Mouse (Mus musculus) CH12.LX (cell line): ENCODE results near the gene Nbr1. TPM values are rescaled to one million over a fixed set of nuclear protein-coding genes. Genes with fewer than 3 reads are reported as not detected.

Experiments
- DNase-seq: peaks from one replicate; pipeline ENCODE4 v3.0.0-alpha.2; 2013; ENCODE audit errors: extremely low read depth
- H3K27ac ChIP-seq: 2 replicates; pipeline ENCODE4 v1.5.1; 2012; ENCODE audit warnings: low read depth, mild to moderate bottlenecking, control low read depth, moderate library complexity; ENCODE audit not compliant: insufficient read depth
- H3K27me3 ChIP-seq: replicated peaks from 2 replicates; pipeline ENCODE3; 2012; ENCODE audit warnings: inconsistent platforms
- H3K36me3 ChIP-seq, 2 experiments: replicated peaks in 1 of 2; 2 replicates each; pipeline versions ENCODE3 to v1.6.1; 2012; ENCODE audit warnings: inconsistent platforms in 1 of 2, low read length in 1 of 2, mild to moderate bottlenecking in 1 of 2, mixed read lengths in 1 of 2, moderate library complexity in 1 of 2; ENCODE audit not compliant: control insufficient read depth in 1 of 2, insufficient read depth in 1 of 2
- H3K4me1 ChIP-seq, 2 experiments: 2 replicates each; pipeline ENCODE4 v1.6.1; 2012; ENCODE audit warnings: inconsistent platforms in 1 of 2, moderate library complexity in 1 of 2; ENCODE audit not compliant: insufficient read depth in 2 of 2, control insufficient read depth in 1 of 2
- H3K4me2 ChIP-seq: 2 replicates; pipeline ENCODE4 v1.6.1; 2012; ENCODE audit warnings: low read depth, mild to moderate bottlenecking, control low read depth; ENCODE audit not compliant: poor library complexity, insufficient read depth, severe bottlenecking
- H3K4me3 ChIP-seq, 3 experiments: fragments of 150-350 bp in 1 of 3; sonication (generic) in 1 of 3; replicated peaks in 1 of 3; 2 replicates each; pipeline versions ENCODE3 to v1.5.1; 2011 to 2012; ENCODE audit warnings: low read depth in 2 of 3, low read length in 2 of 3, mild to moderate bottlenecking in 2 of 3, moderate library complexity in 2 of 3, control low read depth in 1 of 3, improper control_type of control experiment in 1 of 3, inconsistent platforms in 1 of 3, mixed read lengths in 1 of 3; ENCODE audit not compliant: poor library complexity in 1 of 3
- H3K79me2 ChIP-seq: replicated peaks from 2 replicates; pipeline ENCODE4 v1.6.1; 2012; ENCODE audit warnings: mild to moderate bottlenecking, moderate library complexity; ENCODE audit not compliant: control insufficient read depth, poor library complexity, insufficient read depth, severe bottlenecking; ENCODE audit errors: extremely low read depth
- H3K9ac ChIP-seq: 2 replicates; pipeline ENCODE4 v1.6.1; 2012; ENCODE audit warnings: low read depth, mild to moderate bottlenecking, control low read depth, moderate library complexity; ENCODE audit not compliant: insufficient read depth
- H3K9me3 ChIP-seq: replicated peaks from 2 replicates; pipeline ENCODE3; 2012; ENCODE audit warnings: low read length, inconsistent platforms, mixed read lengths
- CTCF ChIP-seq, 2 experiments: IDR thresholded peaks in 1 of 2; conservative IDR thresholded peaks in 1 of 2; 2 replicates each; pipeline ENCODE4 v1.5.1; 2011 to 2012; ENCODE audit warnings: low read depth in 2 of 2, low read length in 2 of 2, improper control_type of control experiment in 1 of 2, inconsistent platforms in 1 of 2, mild to moderate bottlenecking in 1 of 2, moderate library complexity in 1 of 2
- ELF1 ChIP-seq: IDR thresholded peaks from 2 replicates; pipeline ENCODE4 v1.6.1; 2014; ENCODE audit warnings: low read depth, mild to moderate bottlenecking, inconsistent platforms, low read length, improper control_type of control experiment
- EP300 ChIP-seq: IDR thresholded peaks from 2 replicates; pipeline ENCODE4 v1.6.1; 2011; ENCODE audit warnings: low read length, improper control_type of control experiment
- GABPA ChIP-seq: IDR thresholded peaks from 2 replicates; pipeline ENCODE4 v1.6.1; 2012; ENCODE audit warnings: low read depth, low read length, improper control_type of control experiment, inconsistent platforms; ENCODE audit not compliant: insufficient replicate concordance
- HCFC1 ChIP-seq: IDR thresholded peaks from 2 replicates; pipeline ENCODE4 v1.6.1; 2012; ENCODE audit warnings: low read depth, mild to moderate bottlenecking, inconsistent platforms, low read length, improper control_type of control experiment
- IRF4 ChIP-seq: IDR thresholded peaks from 2 replicates; pipeline ENCODE4 v1.6.1; 2014; ENCODE audit warnings: low read depth, mild to moderate bottlenecking, inconsistent platforms, low read length, improper control_type of control experiment
- KAT2A ChIP-seq: IDR thresholded peaks from 2 replicates; pipeline ENCODE4 v1.6.1; 2012; ENCODE audit warnings: low read length, improper control_type of control experiment, inconsistent platforms; ENCODE audit not compliant: insufficient replicate concordance
- MAZ ChIP-seq: IDR thresholded peaks from 2 replicates; pipeline ENCODE4 v1.6.1; 2012; ENCODE audit warnings: low read depth, mild to moderate bottlenecking, inconsistent platforms, low read length, improper control_type of control experiment, moderate library complexity
- MXI1 ChIP-seq: IDR thresholded peaks from 2 replicates; pipeline ENCODE4 v1.6.1; 2011; ENCODE audit warnings: mild to moderate bottlenecking, low read depth, low read length, improper control_type of control experiment
- NELFE ChIP-seq: IDR thresholded peaks from 2 replicates; pipeline ENCODE4 v1.6.1; 2011; ENCODE audit warnings: low read depth, low read length, improper control_type of control experiment
- NRF1 ChIP-seq: IDR thresholded peaks from 2 replicates; pipeline ENCODE4 v1.6.1; 2014; ENCODE audit warnings: low read depth, mild to moderate bottlenecking, inconsistent platforms, low read length, improper control_type of control experiment, moderate library complexity
- RCOR1 ChIP-seq: conservative IDR thresholded peaks from 2 replicates; pipeline ENCODE4 v1.6.1; 2012; ENCODE audit warnings: low read depth, mild to moderate bottlenecking, inconsistent platforms, low read length, improper control_type of control experiment
- SIN3A ChIP-seq: IDR thresholded peaks from 2 replicates; pipeline ENCODE4 v1.6.1; 2012; ENCODE audit warnings: low read length, improper control_type of control experiment, inconsistent platforms
- TCF12 ChIP-seq: IDR thresholded peaks from 2 replicates; pipeline ENCODE4 v1.6.1; 2014; ENCODE audit warnings: low read depth, mild to moderate bottlenecking, inconsistent platforms, low read length, improper control_type of control experiment
- UBTF ChIP-seq: IDR thresholded peaks from 2 replicates; pipeline ENCODE4 v1.6.1; 2012; ENCODE audit warnings: low read depth, mild to moderate bottlenecking, inconsistent platforms, low read length, improper control_type of control experiment, moderate library complexity
- USF2 ChIP-seq: conservative IDR thresholded peaks from 2 replicates; pipeline ENCODE4 v1.6.1; 2011; ENCODE audit warnings: low read depth, low read length, improper control_type of control experiment
- ZKSCAN1 ChIP-seq: IDR thresholded peaks from 2 replicates; pipeline ENCODE4 v1.6.1; 2012; ENCODE audit warnings: low read depth, inconsistent platforms, low read length, improper control_type of control experiment, borderline replicate concordance
- ZNF384 ChIP-seq: IDR thresholded peaks from 2 replicates; pipeline ENCODE4 v1.6.1; 2012; ENCODE audit warnings: low read depth, low read length, improper control_type of control experiment, inconsistent platforms
- dilution Hi-C: fragments of 300-500 bp; cut with MboI; formaldehyde crosslinking; loops from 2 replicates; pipeline ENCODE4 v1.14.3; 2020; ENCODE audit warnings: low sequenced_read_pairs; ENCODE audit not compliant: extremely low pct_unique_long_range_greater_than_20kb, extremely low pct_ligation_motif_present
- in situ Hi-C: fragments of 300-500 bp; cut with MboI; formaldehyde crosslinking; loops from 3 replicates; pipeline ENCODE4 v1.14.3; 2019; ENCODE audit warnings: low sequenced_read_pairs, low pct_ligation_motif_present, low pct_unique_long_range_greater_than_20kb, mixed read lengths
- polyA plus RNA-seq: library from polyadenylated mRNA; unstranded; fragments of >175 nt; gene quantifications from 2 replicates; pipeline ENCODE4 v1.2.1, GENCODE M21; 2012; ENCODE audit warnings: low read depth; ENCODE audit not compliant: insufficient read length
- total RNA-seq, 2 experiments: library from RNA; depleted of rRNA; stranded (reverse); fragments of 300-350 nt in 1 of 2; fragments of >200 nt in 1 of 2; gene quantifications; 2 replicates each; pipeline ENCODE4 v1.2.3; 2012 to 2014

Gene Nbr1
- total and polyA plus RNA-seq, 3 experiments = 44.8 to 52.2 (median 48.3) TPM

DNA sequence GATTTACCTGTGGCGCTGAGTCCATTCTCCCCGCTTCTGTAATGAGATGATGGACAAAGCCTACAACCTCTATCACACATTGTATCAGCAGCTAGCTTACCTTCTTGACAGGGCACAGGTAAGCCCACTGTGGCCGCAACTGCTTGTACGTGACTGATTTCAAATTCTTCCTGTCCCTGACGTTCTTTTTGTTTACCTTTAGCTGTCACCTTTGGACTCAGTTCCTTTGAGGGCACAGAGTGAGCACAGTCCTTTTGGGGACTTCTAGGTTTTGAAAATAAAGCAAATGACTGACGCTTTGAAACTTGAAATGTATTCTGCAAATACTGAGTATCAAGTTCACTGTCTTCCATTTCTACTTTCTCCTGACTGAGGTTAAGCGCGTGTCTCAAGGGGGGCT lies 27.5 kb upstream of the Nbr1 start:
- Histone ChIP-seq H3K4me3 (no peak overlapping the region), H3K4me2 (no peak overlapping the region), H3K4me1 (no peaks in the 10 kb centered on the region), H3K36me3 (peaks cover 53 to 89% of the 10 kb centered on the region in 2 experiments), H3K9ac (no peak overlapping the region), H3K79me2 (no peaks in the 10 kb centered on the region), H3K27me3 (no peaks in the 10 kb centered on the region), H3K27ac (no peak overlapping the region), H3K9me3 (no peaks in the 10 kb centered on the region)
- TF ChIP-seq IRF4 = no peak
- no peak for TF ChIP-seq GABPA
- dilution Hi-C loops (no loop called here), in situ Hi-C loops (no loop called here)
- DNase-seq = no peak

DNA sequence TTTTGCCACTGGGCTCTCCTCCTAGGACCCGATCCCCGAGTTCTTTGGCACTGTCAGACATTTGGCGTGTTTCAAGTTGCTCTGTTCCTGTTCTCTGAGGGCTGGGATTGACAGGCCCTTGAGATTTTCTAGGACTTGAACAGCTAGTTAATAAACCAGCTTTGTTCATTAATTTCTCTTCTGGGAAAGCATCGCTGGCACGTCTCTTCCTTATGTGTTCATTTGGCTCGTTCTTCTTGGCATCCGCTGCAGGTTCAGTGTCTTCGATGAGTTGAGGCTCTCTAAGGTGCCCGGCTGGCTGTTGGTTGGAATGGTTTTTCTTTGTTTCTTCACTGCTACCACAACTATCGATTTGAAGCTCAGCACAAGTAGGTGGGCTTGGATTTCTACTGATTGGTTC lies 26.9 kb upstream of the Nbr1 start:
- in situ Hi-C loops = no loop called here
- H3K27me3 ChIP-seq = no peaks in the 10 kb centered on the region
- no peak overlapping the region for H3K27ac ChIP-seq
- H3K4me1 ChIP-seq = no peaks in the 10 kb centered on the region
- H3K4me2 ChIP-seq = no peak overlapping the region
- TF ChIP-seq UBTF (no peak), ZNF384 (no peak), HCFC1 (no peak), SIN3A (no peak), MXI1 (no peak), TCF12 (no peak), MAZ (no peak), NELFE (no peak), USF2 (no peak)
- TF ChIP-seq, all 38 proteins: peak for 0
- H3K36me3 ChIP-seq = peaks cover 52 to 86% of the 10 kb centered on the region in 2 experiments
- no peak overlapping the region for H3K9ac ChIP-seq
- dilution Hi-C loops = no loop called here
- no peak overlapping the region for H3K4me3 ChIP-seq
- H3K9me3 ChIP-seq = no peaks in the 10 kb centered on the region
- no peaks in the 10 kb centered on the region for H3K79me2 ChIP-seq
- no peak for DNase-seq

DNA sequence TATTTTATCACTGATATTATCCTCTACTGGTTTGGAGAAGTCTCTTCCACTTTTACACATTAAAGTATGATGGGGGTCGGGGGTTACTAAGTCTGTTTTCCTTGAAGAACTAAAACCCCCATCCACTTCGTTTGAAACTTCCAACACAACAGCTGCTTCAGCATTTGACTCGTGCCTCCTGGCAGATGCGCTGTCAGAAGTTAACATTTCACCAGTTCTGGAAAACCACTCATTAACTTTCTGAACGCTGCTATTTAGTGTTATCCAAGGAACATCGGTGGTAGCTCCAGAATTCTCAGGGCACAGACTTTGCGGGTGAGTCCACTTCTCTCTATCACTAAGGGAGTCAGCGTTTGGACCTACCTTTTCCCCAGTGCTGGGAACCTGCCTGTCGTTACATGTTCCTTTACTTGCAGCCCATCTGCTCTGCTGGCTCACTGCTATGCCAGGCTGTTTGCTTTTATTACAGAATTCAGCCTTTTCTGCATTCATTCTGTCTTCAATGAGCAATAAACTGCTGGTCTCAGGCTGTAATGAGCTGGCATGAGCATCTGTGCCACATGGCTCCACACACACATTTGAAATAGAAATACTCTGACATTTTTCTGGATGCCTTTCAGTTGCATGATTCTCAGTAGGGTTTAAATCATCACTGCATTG lies 25.9 kb upstream of the Nbr1 start:
- in situ Hi-C loops = no loop called here
- Histone ChIP-seq H3K4me1 (no peaks in the 10 kb centered on the region), H3K27me3 (no peaks in the 10 kb centered on the region), H3K4me2 (no peak overlapping the region), H3K36me3 (peaks cover 55 to 88% of the 10 kb centered on the region in 2 experiments), H3K9me3 (no peaks in the 10 kb centered on the region), H3K4me3 (no peak overlapping the region), H3K79me2 (no peaks in the 10 kb centered on the region), H3K27ac (no peak overlapping the region), H3K9ac (no peak overlapping the region)
- no peak for DNase-seq
- no peak for TF ChIP-seq TCF12
- no peak for TF ChIP-seq ZKSCAN1
- no peak for TF ChIP-seq CTCF (conservative IDR thresholded peaks at IDR 0.05 in 1 of 2, IDR thresholded peaks at IDR 0.05 in 1 of 2; ENCODE audit: low read depth in 2 of 2, low read length in 2 of 2)
- no peak for TF ChIP-seq ELF1
- TF ChIP-seq USF2 = no peak
- no peak for TF ChIP-seq NRF1
- TF ChIP-seq RCOR1 = no peak
- TF ChIP-seq KAT2A = no peak
- no peak for TF ChIP-seq EP300
- dilution Hi-C loops = no loop called here
